In the genomic region with DNA sequence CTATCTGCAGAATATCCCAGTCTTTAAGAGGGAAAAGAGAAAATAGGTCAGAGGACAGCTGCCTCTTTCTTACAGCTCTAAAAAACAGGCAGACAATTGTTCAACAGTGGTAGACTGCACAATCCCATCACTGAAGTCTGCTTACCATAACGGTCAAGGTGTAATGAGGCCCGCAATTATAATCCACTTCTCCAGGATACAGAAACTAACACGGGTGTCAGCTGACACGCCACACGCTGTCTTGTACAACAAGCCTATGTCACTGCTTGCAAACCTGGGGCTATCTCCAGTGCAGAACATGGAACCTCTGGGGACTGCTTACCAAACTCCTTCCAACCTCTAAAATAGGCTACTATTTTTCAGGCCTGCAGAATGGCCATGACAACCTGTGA, we compare ENCODE assay signal across 9 mouse cellular contexts. TPM values are rescaled to one million over a fixed set of nuclear protein-coding genes. Genes with fewer than 3 reads are reported as not detected.
DNase-seq lines count a peak whose midpoint lies in the region; ATAC-seq and TF ChIP-seq lines count a peak whose summit lies in the region.
"Had no signal": no experiment of that assay in that cellular context is flagged by ENCODE, and none has a peak within 500 bp of the region (broad histone marks: within the 10 kb centered on the region; RNA-seq: fewer than 3 reads in every experiment).

No protein-coding gene starts in this region.

- H3K4me2 ChIP-seq in CH12.LX (ENCODE audit: insufficient read depth, low read depth, poor library complexity, severe bottlenecking), result peak overlapping the region; percentile 99
- H3K4me2 ChIP-seq in liver, embryonic 15.5 days, result peak overlapping the region; percentile 62
- no peak overlapping the region for H3K4me2 ChIP-seq in forebrain, embryonic 15.5 days (replicated peaks)
- H3K4me2 ChIP-seq: hindbrain, embryonic 14.5 days had no signal

- H3K9ac ChIP-seq in CH12.LX (ENCODE audit: insufficient read depth, low read depth), result peak overlapping the region; percentile 71
- H3K9ac ChIP-seq in liver, embryonic 15.5 days, result peak overlapping the region; percentile 52
- H3K9ac ChIP-seq in forebrain, embryonic 15.5 days (replicated peaks), result no peak overlapping the region
- H3K9ac ChIP-seq: hindbrain, embryonic 14.5 days had no signal

- 0 out of 2 replicates have a peak, but pooled peaks have one; percentile 5 for TF ChIP-seq EP300 in CH12.LX (IDR thresholded peaks at IDR 0.05; ENCODE audit: low read length)

- in situ Hi-C loops in CH12.LX (cut with MboI; ENCODE audit: low pct_ligation_motif_present, low pct_unique_long_range_greater_than_20kb, low sequenced_read_pairs), result no loop called here

- ATAC-seq in erythroblast, adult 5-6 weeks (replicated peaks; ENCODE audit: low FRiP score, poor library complexity, severe bottlenecking), result peak; percentile 69
- peak; percentile 70 for ATAC-seq in liver, embryonic 15.5 days (ENCODE audit: insufficient read depth)
- ATAC-seq in CD4-positive, CD25-positive, alpha-beta regulatory T cell, adult 4 months, result no peak
- ATAC-seq in forebrain, embryonic 15.5 days (replicated peaks), result no peak

- H3K9me3 ChIP-seq in CH12.LX (replicated peaks; ENCODE audit: low read length), result no peaks in the 10 kb centered on the region
- H3K9me3 ChIP-seq in liver, embryonic 15.5 days (replicated peaks), result no peaks in the 10 kb centered on the region
- no peaks in the 10 kb centered on the region for H3K9me3 ChIP-seq in forebrain, embryonic 15.5 days

- TF ChIP-seq CTCF in CH12.LX (conservative IDR thresholded peaks at IDR 0.05 in 1 of 2, IDR thresholded peaks at IDR 0.05 in 1 of 2; ENCODE audit: low read depth in 2 of 2, low read length in 2 of 2), result no peak

- H3K79me2 ChIP-seq in CH12.LX (replicated peaks; ENCODE audit: control insufficient read depth, extremely low read depth, insufficient read depth, poor library complexity, severe bottlenecking), result 0 out of 2 replicates have a peak, but pooled peaks cover 4% of the 10 kb centered on the region

- TF ChIP-seq RAD21 in CH12.LX (IDR thresholded peaks at IDR 0.05; ENCODE audit: low read depth, low read length), result no peak

- peak overlapping the region; percentile 43 to 56 (median 55) for H3K4me3 ChIP-seq in CH12.LX (replicated peaks in 1 of 3; ENCODE audit: low read depth in 2 of 3, low read length in 2 of 3, poor library complexity in 1 of 3)
- H3K4me3 ChIP-seq in liver, embryonic 15.5 days (replicated peaks), result peak overlapping the region; percentile 47
- no peak overlapping the region for H3K4me3 ChIP-seq in forebrain, embryonic 15.5 days

- no peaks in the 10 kb centered on the region for H3K27me3 ChIP-seq in CH12.LX (replicated peaks)
- no peaks in the 10 kb centered on the region for H3K27me3 ChIP-seq in liver, embryonic 15.5 days
- H3K27me3 ChIP-seq in forebrain, embryonic 15.5 days, result no peaks in the 10 kb centered on the region

- peaks cover 17 to 41% of the 10 kb centered on the region in 2 experiments for H3K36me3 ChIP-seq in CH12.LX (replicated peaks in 1 of 2; ENCODE audit: control insufficient read depth in 1 of 2, insufficient read depth in 1 of 2, low read length in 1 of 2)
- peaks cover 45% of the 10 kb centered on the region for H3K36me3 ChIP-seq in liver, embryonic 15.5 days (replicated peaks)
- H3K36me3 ChIP-seq in forebrain, embryonic 15.5 days, result peaks cover 24% of the 10 kb centered on the region

- DNase-seq in heart, adult 18-20 months, result peak; percentile 46 to 56
- no peak for DNase-seq in heart, postnatal 25 days (ENCODE audit: low spot score)
- DNase-seq in CH12.LX (ENCODE audit: extremely low read depth), result peak; percentile 58
- no peak for DNase-seq in frontal cortex, postnatal 10 days (ENCODE audit: low spot score in 2 of 2)

- intact Hi-C loops in heart, postnatal 25 days (cut with DNase I), result no loop called here

- no peak for TF ChIP-seq POLR2A in CH12.LX (IDR thresholded peaks at IDR 0.05; ENCODE audit: low read depth, low read length)

- peaks cover 17 to 75% of the 10 kb centered on the region in 2 experiments for H3K4me1 ChIP-seq in CH12.LX (ENCODE audit: control insufficient read depth in 1 of 2, insufficient read depth in 2 of 2)
- H3K4me1 ChIP-seq in liver, embryonic 15.5 days (replicated peaks), result peaks cover 73% of the 10 kb centered on the region
- no peaks in the 10 kb centered on the region for H3K4me1 ChIP-seq in forebrain, embryonic 15.5 days

- peak overlapping the region; percentile 89 for H3K27ac ChIP-seq in CH12.LX (ENCODE audit: insufficient read depth, low read depth)
- peak overlapping the region; percentile 98 for H3K27ac ChIP-seq in liver, embryonic 15.5 days (replicated peaks)
- no peak overlapping the region for H3K27ac ChIP-seq in forebrain, embryonic 15.5 days (replicated peaks)
- H3K27ac ChIP-seq: hindbrain, embryonic 14.5 days had no signal

- dilution Hi-C loops in CH12.LX (cut with MboI; ENCODE audit: extremely low pct_ligation_motif_present, extremely low pct_unique_long_range_greater_than_20kb, low sequenced_read_pairs), result no loop called here

- WGBS in liver, embryonic 15.5 days (ENCODE audit: insufficient replicate concordance), result 22% methylated on average over 5 of the region's 5 CpGs
- 84% methylated on average over 5 of the region's 5 CpGs for WGBS in forebrain, embryonic 15.5 days

TF ChIP-seq in CH12.LX, 34 proteins besides CTCF, POLR2A, EP300 and RAD21:
- peak; percentile 52; the same call in 1 of the 2 replicates for TF ChIP-seq MXI1 (IDR thresholded peaks at IDR 0.05; ENCODE audit: low read depth, low read length)
- TF ChIP-seq ZNF384 (IDR thresholded peaks at IDR 0.05; ENCODE audit: low read depth, low read length), result no peak
- TF ChIP-seq ETS1 (conservative IDR thresholded peaks at IDR 0.05; ENCODE audit: low read depth, low read length), result no peak
- 0 out of 2 replicates have a peak, but pooled peaks have one; percentile 19 for TF ChIP-seq TBP (conservative IDR thresholded peaks at IDR 0.05; ENCODE audit: low read depth, low read length)
- no peak for TF ChIP-seq NRF1 (IDR thresholded peaks at IDR 0.05; ENCODE audit: low read depth, low read length)
- no peak for TF ChIP-seq PAX5 (IDR thresholded peaks at IDR 0.05; ENCODE audit: low read length)
- TF ChIP-seq KAT2A (IDR thresholded peaks at IDR 0.05; ENCODE audit: insufficient replicate concordance, low read length), result no peak
- no peak for TF ChIP-seq JUN (IDR thresholded peaks at IDR 0.05; ENCODE audit: insufficient read depth, low read depth, low read length)

RNA-seq across cellular contexts. Expression of a gene that starts 28.0 kb away (rescaled TPM):
- 10 to 100 TPM; 13.4 to 14.6 TPM for total RNA-seq in heart, adult 18-20 months (2021)
- total RNA-seq in heart, postnatal 25 days (2021), result 10 to 100 TPM; 14.3 to 14.7 TPM
- total RNA-seq in CH12.LX (2012; rRNA removed) (8.5 and 10.1 TPM in 2 replicates), CH12.LX (2014; rRNA removed) (4.4 and 5.7 TPM in 2 replicates)
- 24.4 and 29.1 TPM in 2 replicates for polyA plus RNA-seq in CH12.LX (2012; ENCODE audit: insufficient read length, low read depth)
- total RNA-seq in erythroblast, adult 5-6 weeks (2015; ENCODE audit: low replicate concordance), result 8.1 and 15.9 TPM in 2 replicates
- 11.3 and 12.1 TPM in 2 replicates for total RNA-seq in erythroblast, adult 5-6 weeks (2017; ENCODE audit: low replicate concordance)
- polyA plus RNA-seq in liver, embryonic 15.5 days (2015; fragmentation: Nextera tagmentation; extraction: Ambion mirVana), result 9.0 and 9.5 TPM in 2 replicates
- 10 to 100 TPM; 58.5 to 95.0 TPM for polyA plus RNA-seq in CD4-positive, CD25-positive, alpha-beta regulatory T cell, adult 4 months (2017; shearing (Covaris generic))
- polyA plus RNA-seq in forebrain, embryonic 15.5 days (2015; fragmentation: Nextera tagmentation; extraction: Ambion mirVana), result 101 and 104 TPM in 2 replicates

Comparison
In these comparisons a context has a peak if more than half of its experiments do, and no peak if none do; other contexts are left out.
1. DNase-seq: peak in heart, adult 18-20 months (2 of 2) and CH12.LX (single experiment); none in heart, postnatal 25 days (single experiment) and frontal cortex, postnatal 10 days (0 of 2).
2. ATAC-seq: peak in erythroblast, adult 5-6 weeks (single experiment) and liver, embryonic 15.5 days (single experiment); none in CD4-positive, CD25-positive, alpha-beta regulatory T cell, adult 4 months (single experiment) and forebrain, embryonic 15.5 days (single experiment).